Mouse (Mus musculus): ENCODE results near the gene Zfp366. TPM values are rescaled to one million over a fixed set of nuclear protein-coding genes. Genes with fewer than 3 reads are reported as not detected.
A peak's percentile ranks its signal among the peaks of the same experiment; 100 is the strongest.
"Not testable (repeated sequence)": the region's sequence is repeated elsewhere in the genome, so short reads cannot be mapped to it uniquely, and the experiment has no call there.

The Zfp366 gene
- total RNA-seq (2015) (0.17 and 0.57 TPM in 2 replicates), total RNA-seq (2017) (0.10 and 0.29 TPM in 2 replicates)

DNA sequence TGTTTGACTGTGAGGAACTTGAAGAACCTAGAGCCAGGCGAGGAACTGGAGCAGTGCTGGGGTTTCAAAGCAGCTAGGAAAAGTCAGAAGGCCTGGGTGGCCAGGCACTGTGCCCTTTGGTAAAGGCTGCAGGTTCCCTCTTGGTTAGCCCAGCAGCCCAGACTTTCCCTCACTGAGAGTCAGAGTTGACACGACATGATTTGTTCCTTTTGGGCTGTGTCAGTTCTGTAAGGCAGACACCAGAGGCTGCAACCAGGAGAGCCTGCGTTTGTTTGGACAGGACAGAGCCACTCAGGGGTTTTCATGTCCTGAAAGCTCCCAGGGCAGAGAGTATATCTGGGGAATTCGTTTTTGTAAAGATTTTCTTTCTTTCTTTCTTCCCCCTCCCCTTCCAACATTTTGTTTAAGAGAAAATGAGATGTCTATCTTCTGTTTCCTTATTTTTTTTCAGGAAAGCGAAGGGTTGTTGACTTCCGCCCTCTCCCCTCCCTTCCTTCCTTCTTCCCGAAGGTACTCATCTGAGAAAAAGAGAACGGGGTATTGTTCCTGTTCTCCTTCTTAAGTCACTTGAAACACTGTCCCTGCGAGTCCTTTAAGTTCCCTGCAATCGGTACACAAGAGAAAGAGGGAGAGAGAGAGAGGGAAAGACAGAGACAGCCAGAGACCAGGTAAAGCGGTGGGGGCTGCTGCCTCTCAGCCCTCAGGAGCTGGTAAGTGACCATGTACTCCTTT is at the start of gene Zfp366:
TSS of gene Zfp366 (plus strand) at position 669 of the 732 bp plus-strand sequence.
- no peak for ATAC-seq (replicated peaks; ENCODE audit: poor library complexity)

GRCm38 (mm10) chr13:99138351-99139255 is 46.0 kb upstream of the Zfp366 start:
- peak; percentile 42 for ATAC-seq (replicated peaks; ENCODE audit: poor library complexity)

GRCm38 (mm10) chr13:99146355-99146871 is 38.2 kb upstream of the Zfp366 start:
- ATAC-seq (replicated peaks; ENCODE audit: poor library complexity), result no peak

GRCm38 (mm10) chr13:99147645-99148111 is 36.9 kb upstream of the Zfp366 start:
- no peak for ATAC-seq (replicated peaks; ENCODE audit: poor library complexity)

- ATAC-seq (replicated peaks; ENCODE audit: poor library complexity), result no peak
Observed at GRCm38 (mm10) chr13:99149551-99150305, 34.9 kb upstream of the Zfp366 start.

- ATAC-seq (replicated peaks; ENCODE audit: poor library complexity), result no peak
Observed at GRCm38 (mm10) chr13:99150626-99151025, 34.0 kb upstream of the Zfp366 start.

GRCm38 (mm10) chr13:99151121-99151520 is 33.5 kb upstream of the Zfp366 start:
- ATAC-seq (replicated peaks; ENCODE audit: poor library complexity), result no peak

- ATAC-seq (replicated peaks; ENCODE audit: poor library complexity), result peak; percentile 61
Observed at GRCm38 (mm10) chr13:99152305-99152930, 32.2 kb upstream of the Zfp366 start.

DNA sequence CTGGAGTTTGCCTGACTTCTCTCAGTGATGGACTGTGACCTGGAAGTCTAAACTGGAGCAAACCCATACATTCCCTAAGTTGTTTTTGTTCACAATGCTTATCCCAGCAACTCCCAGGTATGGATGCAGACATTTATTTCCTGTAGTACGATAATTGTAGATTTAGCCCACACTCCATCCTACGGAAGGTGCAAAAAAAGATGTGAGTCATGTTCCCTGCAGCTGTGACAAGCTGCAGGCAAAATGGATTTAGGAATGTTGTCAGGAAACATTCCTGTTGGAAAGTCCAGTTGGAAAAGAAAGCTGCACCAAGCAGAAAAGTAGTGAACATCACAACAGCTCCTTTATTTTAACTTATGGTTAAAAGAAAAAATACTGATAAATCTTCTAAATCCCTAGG is 26.9 kb upstream of the Zfp366 start:
- no peak for ATAC-seq (replicated peaks; ENCODE audit: poor library complexity)

DNA sequence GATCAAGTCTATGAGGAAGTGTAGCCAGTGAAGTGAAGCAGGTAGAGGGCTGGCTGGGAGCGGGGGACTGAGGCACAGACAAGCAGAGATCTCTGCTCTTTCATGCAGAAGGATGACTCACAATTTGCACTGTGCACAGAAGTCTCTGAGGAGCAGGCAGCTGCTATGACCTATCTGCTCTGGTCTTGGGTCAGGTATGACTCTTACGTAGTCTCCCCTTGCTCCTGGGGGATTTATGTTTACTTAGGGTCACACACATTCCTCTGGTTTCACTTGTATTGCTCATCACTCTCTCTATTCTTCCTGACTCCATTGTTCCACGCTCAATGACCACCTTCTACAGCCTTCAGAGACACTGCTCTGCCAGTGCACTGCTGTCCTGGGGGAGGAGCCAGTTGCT is 25.9 kb upstream of the Zfp366 start:
- no peak for ATAC-seq (replicated peaks; ENCODE audit: poor library complexity)

GRCm38 (mm10) chr13:99163071-99163470 is 21.6 kb upstream of the Zfp366 start:
- ATAC-seq (replicated peaks; ENCODE audit: poor library complexity), result no peak

DNA sequence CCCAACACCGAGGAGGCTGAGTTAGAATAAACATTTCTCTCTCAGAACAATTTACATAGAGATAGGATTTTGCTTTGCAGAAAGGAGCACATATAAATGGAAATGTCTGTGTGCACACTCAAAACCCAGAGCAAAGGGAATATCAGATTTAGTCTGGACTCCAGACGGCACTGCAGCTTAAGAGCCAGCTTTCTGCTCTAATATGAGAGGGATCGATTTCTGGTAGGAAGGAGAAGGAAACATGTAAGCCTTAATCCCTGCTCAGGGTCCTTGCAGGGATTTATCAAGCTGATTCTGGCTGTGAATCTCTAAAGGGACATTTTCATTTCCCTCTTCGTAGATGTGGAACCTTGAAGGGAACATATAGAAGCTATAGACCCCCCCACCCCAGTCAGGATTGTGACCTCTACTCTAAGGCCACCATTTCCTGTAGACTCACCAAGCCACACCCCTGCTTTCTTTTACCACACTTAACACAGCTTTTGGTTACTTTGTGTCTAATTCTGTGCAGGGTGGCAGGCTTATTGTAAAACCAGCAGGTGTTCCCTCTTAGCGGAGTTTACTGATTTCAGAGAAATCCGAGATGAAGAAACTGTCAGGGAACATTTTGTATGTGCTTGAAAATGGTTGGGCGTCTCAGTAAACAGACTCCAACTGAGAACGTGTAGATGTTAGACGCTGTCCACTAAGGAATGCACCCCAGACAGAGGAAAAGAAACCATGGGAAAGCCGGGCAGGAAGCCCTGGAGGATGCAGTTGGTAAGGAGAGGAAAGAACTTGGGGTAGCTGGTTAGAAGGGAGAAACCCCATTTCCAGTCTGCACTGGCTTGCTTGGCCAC is 20.9 kb upstream of the Zfp366 start:
- ATAC-seq (replicated peaks; ENCODE audit: poor library complexity), result 0 out of 2 replicates have a peak, but pooled peaks have one; percentile 34

DNA sequence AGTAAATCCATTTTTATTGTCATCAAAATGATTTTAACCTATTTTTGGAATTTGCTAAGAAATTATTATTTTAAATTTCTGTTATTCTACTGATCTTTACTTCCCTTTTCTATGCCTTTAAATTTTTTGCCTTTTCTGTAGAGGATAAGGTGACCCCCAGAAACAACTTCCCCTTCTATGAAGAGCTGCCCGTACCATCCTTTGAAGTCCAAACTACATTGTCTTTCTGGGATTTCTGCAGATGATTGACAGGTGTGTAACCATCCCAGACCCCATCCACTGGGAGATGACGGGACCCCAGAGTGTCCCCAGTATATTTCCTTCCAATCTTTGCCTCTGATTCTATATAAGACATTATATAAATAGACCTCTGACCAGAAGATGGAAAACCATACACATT is 20.3 kb upstream of the Zfp366 start:
- ATAC-seq (replicated peaks; ENCODE audit: poor library complexity), result no peak

- ATAC-seq (replicated peaks; ENCODE audit: poor library complexity), result no peak
Observed at GRCm38 (mm10) chr13:99169401-99169800, 15.2 kb upstream of the Zfp366 start.

- 0 out of 2 replicates have a peak, but pooled peaks have one; percentile 34 for ATAC-seq (replicated peaks; ENCODE audit: poor library complexity)
Observed at GRCm38 (mm10) chr13:99170337-99170736, 14.3 kb upstream of the Zfp366 start.

- ATAC-seq (replicated peaks; ENCODE audit: poor library complexity), result no peak
Observed at GRCm38 (mm10) chr13:99173849-99174248, 10.8 kb upstream of the Zfp366 start.

GRCm38 (mm10) chr13:99182828-99183227 is 1.8 kb upstream of the Zfp366 start:
- ATAC-seq (replicated peaks; ENCODE audit: poor library complexity), result not testable (repeated sequence)

DNA sequence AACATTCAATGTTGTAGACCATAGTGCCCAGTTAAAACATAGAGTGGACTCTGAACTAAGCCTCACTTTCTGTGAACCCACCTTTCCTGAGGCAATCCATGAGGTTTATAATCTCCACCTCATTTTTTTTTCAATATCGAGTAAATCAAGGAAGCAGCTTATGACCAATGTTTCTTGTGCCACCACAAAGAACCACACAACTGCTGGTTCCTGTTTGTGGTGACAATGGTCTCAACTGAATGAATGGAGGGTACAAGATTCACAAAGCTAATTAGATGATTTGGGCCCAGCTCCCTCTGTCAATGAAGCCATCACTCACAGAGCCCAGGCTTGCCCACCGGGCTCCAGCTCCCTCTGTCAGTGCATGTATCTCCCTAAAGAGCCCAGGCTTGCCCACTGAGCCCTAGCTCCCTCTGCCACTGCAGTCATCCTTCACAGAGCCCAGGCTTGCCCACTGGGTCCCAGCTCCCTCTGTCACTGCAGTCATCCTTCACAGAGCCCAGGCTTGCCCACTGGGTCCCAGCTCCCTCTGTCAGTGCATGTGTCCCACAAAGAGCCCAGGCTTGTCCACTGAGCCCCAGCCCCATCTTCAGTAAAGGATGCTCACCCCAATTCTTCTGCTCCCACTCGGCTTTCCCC is 1.2 kb upstream of the Zfp366 start:
- ATAC-seq (replicated peaks; ENCODE audit: poor library complexity), result peak; percentile 66

DNA sequence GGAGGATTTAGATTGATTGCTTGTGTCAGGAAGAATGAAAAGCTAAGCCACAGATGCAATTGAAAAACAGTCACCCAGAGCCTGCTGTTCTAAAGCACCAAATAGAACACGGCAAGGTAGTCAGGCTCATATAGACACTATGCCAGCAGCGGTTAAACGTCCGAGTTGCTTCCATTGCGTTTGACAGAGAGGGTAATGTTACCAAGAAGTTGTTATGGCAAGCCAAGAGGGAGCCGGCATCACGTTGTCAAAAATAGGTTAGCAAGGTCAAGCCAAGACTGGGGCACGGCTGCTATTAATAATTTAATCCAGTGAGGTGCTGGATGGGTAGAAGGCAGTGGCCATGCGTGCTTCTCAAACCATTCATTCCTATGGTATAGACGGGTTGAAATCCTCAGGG is 950 bp downstream of the Zfp366 start:
- no peak for ATAC-seq (replicated peaks; ENCODE audit: poor library complexity)

Data from megakaryocyte progenitor cell, adult 5-6 weeks (primary cell).